Mouse (Mus musculus): ENCODE measurements around the gene Fam117b.

- TF ChIP-seq CTCF (IDR thresholded peaks at IDR 0.05; ENCODE audit: extremely low read depth, insufficient read depth, insufficient read length, insufficient replicate concordance) = no peak
- TF ChIP-seq POLR2A (IDR thresholded peaks at IDR 0.05; ENCODE audit: low read depth, low read length) = no peak
Observed at GRCm38 (mm10) chr1:59941063-59941462, 28.3 kb downstream of the Fam117b start.

Measured in spleen, adult 2 months (tissue).